Mouse (Mus musculus): ENCODE results near the gene Unc5b. TPM values are rescaled to one million over a fixed set of nuclear protein-coding genes. Genes with fewer than 3 reads are reported as not detected.
"Not testable (repeated sequence)": the region's sequence is repeated elsewhere in the genome, so short reads cannot be mapped to it uniquely, and the experiment has no call there.

The Unc5b gene
- 1 to 10 TPM in 11 of 26 experiments, under 1 TPM in 15; 0.33 to 9.0 (median 0.88) TPM for total RNA-seq (2018; cell fraction: chromatin; rRNA removed)
- total RNA-seq (2018; cell fraction: cytosol; rRNA removed) = 1 to 10 TPM in 11 of 26 experiments, under 1 TPM in 15; 0.31 to 3.4 (median 0.78) TPM
- total RNA-seq (2018; cell fraction: nucleus; rRNA removed) = 1 to 10 TPM in 17 of 26 experiments, under 1 TPM in 9; 0.53 to 7.2 (median 1.6) TPM
- 0.70 to 0.96 TPM (median 0.70 TPM) in 3 replicates for polyA plus RNA-seq (2018)

DNA sequence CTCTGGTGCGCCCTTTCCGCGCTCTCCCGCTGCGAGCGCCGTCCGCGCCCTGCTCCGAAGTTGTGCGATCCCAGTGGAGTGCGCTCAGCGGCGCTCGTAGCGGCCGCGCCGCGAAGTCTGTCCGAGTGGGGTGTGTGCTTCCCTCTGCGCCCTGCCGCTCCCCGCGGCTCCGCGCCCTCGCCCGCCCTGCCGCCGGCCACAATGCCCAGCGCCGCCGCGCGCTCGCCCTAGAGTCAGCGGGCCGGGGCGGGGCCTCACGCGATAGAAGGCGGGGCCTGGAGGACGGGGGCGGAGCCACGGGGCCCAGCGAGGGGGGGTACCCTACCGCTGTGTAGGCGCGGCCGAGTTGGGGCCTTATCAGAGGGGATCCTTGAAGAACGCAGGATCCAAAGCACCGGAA lies at the start of gene Unc5b:
Gene Unc5b (minus strand): TSS at position 203 of the 400 bp plus-strand sequence.
- under 1% methylated on average over 52 of the region's 53 CpGs for WGBS (ENCODE audit: missing documents)

GRCm38 (mm10) chr10:60879817-60880216 lies 48.4 kb upstream of the Unc5b start:
- H3K36me3 ChIP-seq (ENCODE audit: inconsistent target) = no peaks in the 10 kb centered on the region
- 93% methylated on average over 3 of the region's 4 CpGs for WGBS (ENCODE audit: missing documents)
- no peak overlapping the region for H3K27ac ChIP-seq
- H3K79me2 ChIP-seq (ENCODE audit: inconsistent target) = no peaks in the 10 kb centered on the region
- H3K4me3 ChIP-seq (ENCODE audit: inconsistent target) = no peak overlapping the region

More for the DNA sequence above, at the start of gene Unc5b:
- H3K27ac ChIP-seq = no peak within 1 kb of the TSS
- H3K36me3 ChIP-seq (ENCODE audit: inconsistent target) = no peaks in the 10 kb centered on the region
- H3K79me2 ChIP-seq (ENCODE audit: inconsistent target) = no peaks in the 10 kb centered on the region
- peak within 1 kb of the TSS; percentile 50 for H3K4me3 ChIP-seq (ENCODE audit: inconsistent target)

GRCm38 (mm10) chr10:60877075-60877474 lies 45.7 kb upstream of the Unc5b start:
- Histone ChIP-seq H3K79me2 (ENCODE audit: inconsistent target) (no peaks in the 10 kb centered on the region), H3K36me3 (ENCODE audit: inconsistent target) (no peaks in the 10 kb centered on the region), H3K27ac (no peak overlapping the region), H3K4me3 (ENCODE audit: inconsistent target) (no peak overlapping the region)
- 92% methylated on average over 5 of the region's 5 CpGs for WGBS (ENCODE audit: missing documents)

GRCm38 (mm10) chr10:60875011-60875410 lies 43.6 kb upstream of the Unc5b start:
- 100% methylated on average over 1 of the region's 1 CpGs for WGBS (ENCODE audit: missing documents)
- Histone ChIP-seq H3K4me3 (ENCODE audit: inconsistent target) (no peak overlapping the region), H3K36me3 (ENCODE audit: inconsistent target) (no peaks in the 10 kb centered on the region)

GRCm38 (mm10) chr10:60863318-60863717 lies 31.9 kb upstream of the Unc5b start:
- Histone ChIP-seq H3K4me3 (ENCODE audit: inconsistent target) (no peak overlapping the region), H3K27ac (no peak overlapping the region), H3K36me3 (ENCODE audit: inconsistent target) (no peaks in the 10 kb centered on the region), H3K79me2 (ENCODE audit: inconsistent target) (no peaks in the 10 kb centered on the region)
- 91% methylated on average over 6 of the region's 6 CpGs for WGBS (ENCODE audit: missing documents)

More at GRCm38 (mm10) chr10:60875011-60875410, 43.6 kb upstream of the Unc5b start:
- Histone ChIP-seq H3K79me2 (ENCODE audit: inconsistent target) (no peaks in the 10 kb centered on the region), H3K27ac (no peak overlapping the region)

GRCm38 (mm10) chr10:60862477-60863293 lies 31.3 kb upstream of the Unc5b start:
- Histone ChIP-seq H3K27ac (no peak overlapping the region), H3K4me3 (ENCODE audit: inconsistent target) (no peak overlapping the region), H3K79me2 (ENCODE audit: inconsistent target) (no peaks in the 10 kb centered on the region), H3K36me3 (ENCODE audit: inconsistent target) (no peaks in the 10 kb centered on the region)
- WGBS (ENCODE audit: missing documents) = 56% methylated on average over 25 of the region's 25 CpGs

GRCm38 (mm10) chr10:60845271-60845670 lies 13.9 kb upstream of the Unc5b start:
- not testable (repeated sequence) for H3K27ac ChIP-seq; H3K36me3 ChIP-seq (ENCODE audit: inconsistent target); H3K4me3 ChIP-seq (ENCODE audit: inconsistent target)

GRCm38 (mm10) chr10:60838816-60839215 lies 7.4 kb upstream of the Unc5b start:
- H3K36me3 ChIP-seq (ENCODE audit: inconsistent target) = no peaks in the 10 kb centered on the region
- H3K4me3 ChIP-seq (ENCODE audit: inconsistent target) = no peak overlapping the region
- no peaks in the 10 kb centered on the region for H3K79me2 ChIP-seq (ENCODE audit: inconsistent target)
- H3K27ac ChIP-seq = no peak overlapping the region
- WGBS (ENCODE audit: missing documents) = 78% methylated on average over 19 of the region's 19 CpGs

More at GRCm38 (mm10) chr10:60845271-60845670, 13.9 kb upstream of the Unc5b start:
- not testable (repeated sequence) for H3K79me2 ChIP-seq (ENCODE audit: inconsistent target)

GRCm38 (mm10) chr10:60834949-60835348 lies 3.6 kb upstream of the Unc5b start:
- no peaks in the 10 kb centered on the region for H3K79me2 ChIP-seq (ENCODE audit: inconsistent target)
- H3K27ac ChIP-seq = no peak overlapping the region
- H3K4me3 ChIP-seq (ENCODE audit: inconsistent target) = no peak overlapping the region
- H3K36me3 ChIP-seq (ENCODE audit: inconsistent target) = no peaks in the 10 kb centered on the region
- 5% methylated on average over 13 of the region's 13 CpGs for WGBS (ENCODE audit: missing documents)

DNA sequence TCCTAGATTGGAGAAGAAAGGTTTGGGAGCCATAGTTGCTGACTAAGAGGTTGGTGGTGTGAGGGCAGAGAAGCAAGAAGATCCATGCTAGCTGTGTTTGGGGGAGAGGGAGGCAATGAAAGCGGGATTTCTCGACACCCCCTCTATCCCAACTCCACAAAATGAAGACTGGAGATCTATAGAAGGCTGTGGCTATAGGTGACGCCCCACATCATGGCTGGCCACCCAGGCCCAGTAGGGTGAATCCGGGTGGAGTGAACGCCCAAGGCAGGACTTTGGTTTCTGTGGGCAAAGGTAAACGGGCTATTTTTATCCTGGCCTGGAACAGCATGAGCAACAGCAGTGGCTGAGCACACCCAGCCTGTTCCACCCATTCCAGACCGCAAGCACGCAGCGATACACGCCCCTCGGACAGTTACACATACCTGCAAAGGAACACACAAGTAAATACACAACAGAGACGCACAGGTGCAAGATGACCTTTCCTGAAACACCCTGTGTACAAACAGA lies 1.3 kb upstream of the Unc5b start:
- Histone ChIP-seq H3K79me2 (ENCODE audit: inconsistent target) (no peaks in the 10 kb centered on the region), H3K27ac (no peak overlapping the region), H3K4me3 (ENCODE audit: inconsistent target) (no peak overlapping the region), H3K36me3 (ENCODE audit: inconsistent target) (no peaks in the 10 kb centered on the region)
- WGBS (ENCODE audit: missing documents) = 83% methylated on average over 12 of the region's 12 CpGs

DNA sequence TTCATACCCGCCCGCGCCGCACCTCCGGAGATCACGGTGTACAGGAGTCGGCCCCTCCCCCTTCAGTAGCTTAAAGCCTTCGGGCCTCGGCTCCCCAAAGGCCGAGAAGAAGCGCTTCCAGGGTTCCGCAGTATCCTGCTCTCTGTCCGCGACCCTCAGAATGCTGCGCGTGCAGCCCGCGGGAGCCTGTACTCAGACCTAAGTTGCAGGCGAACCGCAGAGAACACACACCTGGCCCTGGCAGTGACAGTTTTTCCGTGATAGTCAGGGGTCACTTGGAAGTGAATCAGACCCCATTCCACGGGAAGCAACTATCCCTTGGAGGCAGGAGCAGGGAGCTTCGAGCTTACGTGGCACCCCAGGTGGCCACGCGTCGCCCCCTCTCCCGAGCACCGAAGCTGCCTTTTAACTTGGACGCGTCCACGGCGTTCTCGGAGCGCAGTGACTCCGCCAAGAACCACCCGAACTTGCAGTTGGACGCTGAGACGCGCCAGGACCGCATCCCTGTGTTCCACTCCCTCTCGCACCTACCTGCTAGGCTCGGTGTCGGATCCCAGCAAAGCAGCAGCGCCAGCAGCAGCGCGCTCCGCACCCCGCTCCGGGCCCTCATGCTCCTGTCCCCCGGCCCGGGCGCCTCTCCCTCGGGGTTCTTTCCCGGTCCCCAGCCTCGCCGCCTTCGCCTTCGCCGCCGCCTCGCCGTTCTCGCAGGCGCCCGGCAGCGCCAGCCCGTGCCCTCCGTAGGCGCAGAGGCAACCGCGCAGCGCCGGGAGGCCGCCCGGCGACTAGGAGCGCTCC lies 628 bp downstream of the Unc5b start:
- Histone ChIP-seq H3K27ac (no peak overlapping the region), H3K79me2 (ENCODE audit: inconsistent target) (no peaks in the 10 kb centered on the region), H3K36me3 (ENCODE audit: inconsistent target) (no peaks in the 10 kb centered on the region), H3K4me3 (ENCODE audit: inconsistent target) (no peak overlapping the region; the same call in 1 of the 2 replicates)
- 1% methylated on average over 64 of the region's 78 CpGs for WGBS (ENCODE audit: missing documents)

GRCm38 (mm10) chr10:60830000-60830399 lies 1.4 kb downstream of the Unc5b start:
- Histone ChIP-seq H3K79me2 (ENCODE audit: inconsistent target) (no peaks in the 10 kb centered on the region), H3K27ac (no peak overlapping the region), H3K4me3 (ENCODE audit: inconsistent target) (no peak overlapping the region), H3K36me3 (ENCODE audit: inconsistent target) (no peaks in the 10 kb centered on the region)
- 1% methylated on average over 11 of the region's 11 CpGs for WGBS (ENCODE audit: missing documents)

GRCm38 (mm10) chr10:60829071-60829470 lies 2.3 kb downstream of the Unc5b start:
- Histone ChIP-seq H3K36me3 (ENCODE audit: inconsistent target) (no peaks in the 10 kb centered on the region), H3K27ac (no peak overlapping the region)
- 69% methylated on average over 6 of the region's 6 CpGs for WGBS (ENCODE audit: missing documents)

GRCm38 (mm10) chr10:60827901-60828670 lies 3.3 kb downstream of the Unc5b start:
- Histone ChIP-seq H3K4me3 (ENCODE audit: inconsistent target) (no peak overlapping the region), H3K36me3 (ENCODE audit: inconsistent target) (no peaks in the 10 kb centered on the region), H3K79me2 (ENCODE audit: inconsistent target) (no peaks in the 10 kb centered on the region), H3K27ac (no peak overlapping the region)
- WGBS (ENCODE audit: missing documents) = 64% methylated on average over 17 of the region's 17 CpGs

More at GRCm38 (mm10) chr10:60829071-60829470, 2.3 kb downstream of the Unc5b start:
- H3K4me3 ChIP-seq (ENCODE audit: inconsistent target) = no peak overlapping the region
- no peaks in the 10 kb centered on the region for H3K79me2 ChIP-seq (ENCODE audit: inconsistent target)
